Mouse (Mus musculus): Measurements from ENCODE around the gene Aurkaip1. TPM values are rescaled to one million over a fixed set of nuclear protein-coding genes. Genes with fewer than 3 reads are reported as not detected.
"Not testable (repeated sequence)": the region's sequence is repeated elsewhere in the genome, so short reads cannot be mapped to it uniquely, and the experiment has no call there.

Aurkaip1 gene
- polyA plus RNA-seq (2014; fragmentation: Nextera tagmentation; extraction: Ambion mirVana): 120 and 135 TPM in 2 replicates

- peak; percentile 95 for ATAC-seq
- H3K4me2 ChIP-seq (ENCODE audit: low read length): peak within 1 kb of the TSS; percentile 98
- peaks cover 13% of the 10 kb centered on the region for H3K4me1 ChIP-seq (ENCODE audit: control insufficient read depth, insufficient read depth, low read length)
- H3K27ac ChIP-seq (ENCODE audit: low read depth, low read length): peak within 1 kb of the TSS; percentile 89
- peak within 1 kb of the TSS; percentile 90 for H3K9ac ChIP-seq (ENCODE audit: low read length)
- H3K4me3 ChIP-seq (ENCODE audit: low read depth, low read length): peak within 1 kb of the TSS; percentile 80
- DNase-seq (ENCODE audit: low spot score): peak; percentile 97
- H3K36me3 ChIP-seq (ENCODE audit: control insufficient read depth, insufficient read depth, low read length): peaks cover 32% of the 10 kb centered on the region
- no peaks in the 10 kb centered on the region for H3K27me3 ChIP-seq (replicated peaks; ENCODE audit: control insufficient read depth, insufficient read depth, low read length)
- no peaks in the 10 kb centered on the region for H3K9me3 ChIP-seq (replicated peaks; ENCODE audit: control insufficient read depth, low read length)
- WGBS: under 1% methylated on average over 49 of the region's 49 CpGs
These were observed at the start of gene Aurkaip1 for GRCm38 (mm10) chr4:155831205-155831766. Aurkaip1 (plus strand) TSS chr4:155831272.

- H3K4me1 ChIP-seq (ENCODE audit: control insufficient read depth, insufficient read depth, low read length): 0 out of 2 replicates have a peak, but pooled peaks cover 3% of the 10 kb centered on the region
- H3K4me3 ChIP-seq (ENCODE audit: low read depth, low read length): peak overlapping the region; percentile 57
- WGBS: 45% methylated on average over 16 of the region's 16 CpGs
- H3K27me3 ChIP-seq (replicated peaks; ENCODE audit: control insufficient read depth, insufficient read depth, low read length): no peaks in the 10 kb centered on the region
- ATAC-seq (no peak), DNase-seq (ENCODE audit: low spot score) (no peak)
- no peaks in the 10 kb centered on the region for H3K36me3 ChIP-seq (ENCODE audit: control insufficient read depth, insufficient read depth, low read length)
- H3K9me3 ChIP-seq (replicated peaks; ENCODE audit: control insufficient read depth, low read length): no peaks in the 10 kb centered on the region
- no peak overlapping the region for H3K27ac ChIP-seq (ENCODE audit: low read depth, low read length)
- H3K9ac ChIP-seq (ENCODE audit: low read length): peak overlapping the region; percentile 82
- H3K4me2 ChIP-seq (ENCODE audit: low read length): peak overlapping the region; percentile 64
These were observed 47.5 kb upstream of the Aurkaip1 start for GRCm38 (mm10) chr4:155783486-155784080.

- Histone ChIP-seq H3K27ac (ENCODE audit: low read depth, low read length) (peak overlapping the region; percentile 79), H3K4me1 (ENCODE audit: control insufficient read depth, insufficient read depth, low read length) (0 out of 2 replicates have a peak, but pooled peaks cover 3% of the 10 kb centered on the region), H3K4me2 (ENCODE audit: low read length) (peak overlapping the region; percentile 64), H3K36me3 (ENCODE audit: control insufficient read depth, insufficient read depth, low read length) (no peaks in the 10 kb centered on the region), H3K9me3 (replicated peaks; ENCODE audit: control insufficient read depth, low read length) (no peaks in the 10 kb centered on the region), H3K4me3 (ENCODE audit: low read depth, low read length) (peak overlapping the region; percentile 57), H3K27me3 (replicated peaks; ENCODE audit: control insufficient read depth, insufficient read depth, low read length) (no peaks in the 10 kb centered on the region), H3K9ac (ENCODE audit: low read length) (peak overlapping the region; percentile 82)
- under 1% methylated on average over 51 of the region's 52 CpGs for WGBS
- DNase-seq (ENCODE audit: low spot score): peak; percentile 89
- peak; percentile 91 for ATAC-seq
These were observed 46.9 kb upstream of the Aurkaip1 start for GRCm38 (mm10) chr4:155784081-155784701.

- Histone ChIP-seq H3K36me3 (ENCODE audit: control insufficient read depth, insufficient read depth, low read length) (no peaks in the 10 kb centered on the region), H3K9me3 (replicated peaks; ENCODE audit: control insufficient read depth, low read length) (no peaks in the 10 kb centered on the region), H3K4me2 (ENCODE audit: low read length) (no peak overlapping the region), H3K4me3 (ENCODE audit: low read depth, low read length) (no peak overlapping the region), H3K27ac (ENCODE audit: low read depth, low read length) (no peak overlapping the region), H3K9ac (ENCODE audit: low read length) (no peak overlapping the region), H3K27me3 (replicated peaks; ENCODE audit: control insufficient read depth, insufficient read depth, low read length) (no peaks in the 10 kb centered on the region), H3K4me1 (ENCODE audit: control insufficient read depth, insufficient read depth, low read length) (0 out of 2 replicates have a peak, but pooled peaks cover 3% of the 10 kb centered on the region)
- no peak for DNase-seq (ENCODE audit: low spot score)
- 87% methylated on average over 10 of the region's 10 CpGs for WGBS
- ATAC-seq: no peak
These were observed 45.8 kb upstream of the Aurkaip1 start for GRCm38 (mm10) chr4:155785246-155785645.

GRCm38 (mm10) chr4:155785819-155786218 is 45.3 kb upstream of the Aurkaip1 start, which contains the start of gene Tmem88b:
Tmem88b (minus strand) TSS chr4:155785874.
- Histone ChIP-seq H3K4me2 (ENCODE audit: low read length) (peak within 1 kb of the TSS; percentile 64), H3K36me3 (ENCODE audit: control insufficient read depth, insufficient read depth, low read length) (no peaks in the 10 kb centered on the region), H3K4me1 (ENCODE audit: control insufficient read depth, insufficient read depth, low read length) (0 out of 2 replicates have a peak, but pooled peaks cover 3% of the 10 kb centered on the region), H3K4me3 (ENCODE audit: low read depth, low read length) (peak within 1 kb of the TSS; percentile 57), H3K9ac (ENCODE audit: low read length) (peak within 1 kb of the TSS; percentile 82), H3K9me3 (replicated peaks; ENCODE audit: control insufficient read depth, low read length) (no peaks in the 10 kb centered on the region), H3K27ac (ENCODE audit: low read depth, low read length) (peak within 1 kb of the TSS; percentile 79; the same call in 1 of the 2 replicates), H3K27me3 (replicated peaks; ENCODE audit: control insufficient read depth, insufficient read depth, low read length) (no peaks in the 10 kb centered on the region)
- 62% methylated on average over 5 of the region's 5 CpGs for WGBS
- ATAC-seq (no peak), DNase-seq (ENCODE audit: low spot score) (no peak)

GRCm38 (mm10) chr4:155788300-155788699 is 42.8 kb upstream of the Aurkaip1 start:
- H3K4me3 ChIP-seq (ENCODE audit: low read depth, low read length): no peak overlapping the region
- H3K27me3 ChIP-seq (replicated peaks; ENCODE audit: control insufficient read depth, insufficient read depth, low read length): no peaks in the 10 kb centered on the region
- no peak overlapping the region for H3K27ac ChIP-seq (ENCODE audit: low read depth, low read length)
- 0 out of 2 replicates have a peak, but pooled peaks cover 3% of the 10 kb centered on the region for H3K4me1 ChIP-seq (ENCODE audit: control insufficient read depth, insufficient read depth, low read length)
- H3K9me3 ChIP-seq (replicated peaks; ENCODE audit: control insufficient read depth, low read length): no peaks in the 10 kb centered on the region
- no peak overlapping the region for H3K4me2 ChIP-seq (ENCODE audit: low read length)
- H3K9ac ChIP-seq (ENCODE audit: low read length): no peak overlapping the region
- DNase-seq (ENCODE audit: low spot score) (no peak), ATAC-seq (no peak)
- WGBS: 84% methylated on average over 3 of the region's 3 CpGs
- H3K36me3 ChIP-seq (ENCODE audit: control insufficient read depth, insufficient read depth, low read length): no peaks in the 10 kb centered on the region

GRCm38 (mm10) chr4:155788833-155789232 is 42.2 kb upstream of the Aurkaip1 start:
- not testable (repeated sequence) for DNase-seq (ENCODE audit: low spot score); H3K36me3 ChIP-seq (ENCODE audit: control insufficient read depth, insufficient read depth, low read length); H3K4me3 ChIP-seq (ENCODE audit: low read depth, low read length); H3K27me3 ChIP-seq (replicated peaks; ENCODE audit: control insufficient read depth, insufficient read depth, low read length); H3K27ac ChIP-seq (ENCODE audit: low read depth, low read length); ATAC-seq; H3K9me3 ChIP-seq (replicated peaks; ENCODE audit: control insufficient read depth, low read length); H3K4me2 ChIP-seq (ENCODE audit: low read length); H3K4me1 ChIP-seq (ENCODE audit: control insufficient read depth, insufficient read depth, low read length); H3K9ac ChIP-seq (ENCODE audit: low read length)
- 88% methylated on average over 4 of the region's 4 CpGs for WGBS

GRCm38 (mm10) chr4:155790021-155790489 is 41.0 kb upstream of the Aurkaip1 start, which contains the start of gene Ankrd65:
Ankrd65 (plus strand) TSS chr4:155790439.
- no peak within 1 kb of the TSS for H3K27ac ChIP-seq (ENCODE audit: low read depth, low read length)
- 68% methylated on average over 3 of the region's 3 CpGs for WGBS
- no peaks in the 10 kb centered on the region for H3K36me3 ChIP-seq (ENCODE audit: control insufficient read depth, insufficient read depth, low read length)
- no peaks in the 10 kb centered on the region for H3K9me3 ChIP-seq (replicated peaks; ENCODE audit: control insufficient read depth, low read length)
- no peak within 1 kb of the TSS for H3K4me2 ChIP-seq (ENCODE audit: low read length)
- H3K4me3 ChIP-seq (ENCODE audit: low read depth, low read length): no peak within 1 kb of the TSS
- ATAC-seq (no peak), DNase-seq (ENCODE audit: low spot score) (no peak)
- no peaks in the 10 kb centered on the region for H3K27me3 ChIP-seq (replicated peaks; ENCODE audit: control insufficient read depth, insufficient read depth, low read length)
- H3K9ac ChIP-seq (ENCODE audit: low read length): no peak within 1 kb of the TSS
- no peaks in the 10 kb centered on the region for H3K4me1 ChIP-seq (ENCODE audit: control insufficient read depth, insufficient read depth, low read length)

Data from forebrain, embryonic 14.5 days (tissue).